Mouse (Mus musculus) WW6 (cell line): ENCODE measurements at regions not wholly inside any gene's neighbourhood (a gene's known extent, or its start where the extent isn't known, plus 50 kb on each side); places are given as distances from the start of the nearest gene placed in this dataset.

Source experiments
- DNase-seq: peaks from one replicate; pipeline ENCODE4 v3.0.0-alpha.2; 2013; ENCODE audit warnings: low read depth, low spot score

GRCm38 (mm10) chr11:112587386-112587785 lies 194.6 kb upstream of the Sox9 start:
- no peak for DNase-seq

- peak; percentile 18 for DNase-seq
These were observed 193.9 kb upstream of the Sox9 start for GRCm38 (mm10) chr11:112588088-112588487.

- DNase-seq, result no peak
These were observed 191.8 kb upstream of the Sox9 start for GRCm38 (mm10) chr11:112590214-112590613.

GRCm38 (mm10) chr11:112592411-112593020 lies 189.5 kb upstream of the Sox9 start:
- no peak for DNase-seq

- DNase-seq, result no peak
These were observed 188.2 kb upstream of the Sox9 start for GRCm38 (mm10) chr11:112593821-112594220.

GRCm38 (mm10) chr11:112607359-112607758 lies 174.7 kb upstream of the Sox9 start:
- no peak for DNase-seq

GRCm38 (mm10) chr11:112609277-112609676 lies 172.7 kb upstream of the Sox9 start:
- no peak for DNase-seq

GRCm38 (mm10) chr11:112611073-112611472 lies 171.0 kb upstream of the Sox9 start:
- DNase-seq, result no peak

GRCm38 (mm10) chr11:112615629-112616028 lies 166.4 kb upstream of the Sox9 start:
- no peak for DNase-seq

GRCm38 (mm10) chr11:112616942-112617341 lies 165.1 kb upstream of the Sox9 start:
- DNase-seq, result no peak

- DNase-seq, result peak; percentile 11
These were observed 161.1 kb upstream of the Sox9 start for GRCm38 (mm10) chr11:112620916-112621315.

GRCm38 (mm10) chr11:112621385-112622120 lies 160.5 kb upstream of the Sox9 start:
- DNase-seq, result no peak

- DNase-seq, result no peak
These were observed 132.7 kb upstream of the Sox9 start for GRCm38 (mm10) chr11:112649298-112649697.

GRCm38 (mm10) chr11:112657410-112658159 lies 124.4 kb upstream of the Sox9 start:
- DNase-seq, result no peak

- no peak for DNase-seq
These were observed 122.1 kb upstream of the Sox9 start for GRCm38 (mm10) chr11:112659911-112660310.

GRCm38 (mm10) chr11:112661426-112661825 lies 120.6 kb upstream of the Sox9 start:
- DNase-seq, result no peak

GRCm38 (mm10) chr11:112667311-112667710 lies 114.7 kb upstream of the Sox9 start:
- no peak for DNase-seq

- DNase-seq, result no peak
These were observed 109.9 kb upstream of the Sox9 start for GRCm38 (mm10) chr11:112672086-112672485.

- no peak for DNase-seq
These were observed 92.0 kb upstream of the Sox9 start for GRCm38 (mm10) chr11:112690047-112690446.

- DNase-seq, result no peak
These were observed 75.9 kb upstream of the Sox9 start for GRCm38 (mm10) chr11:112706091-112706490.

GRCm38 (mm10) chr11:112708119-112708730 lies 73.8 kb upstream of the Sox9 start:
- no peak for DNase-seq

GRCm38 (mm10) chr11:112711656-112712055 lies 70.4 kb upstream of the Sox9 start:
- no peak for DNase-seq
